Mouse (Mus musculus) CH12.LX (cell line): ENCODE data around the gene Tmc5. TPM values are rescaled to one million over a fixed set of nuclear protein-coding genes. Genes with fewer than 3 reads are reported as not detected.

Experiments used
- DNase-seq: peaks from one replicate; pipeline ENCODE4 v3.0.0-alpha.2; 2013; ENCODE audit errors: extremely low read depth
- H3K27ac ChIP-seq: 2 replicates; pipeline ENCODE4 v1.5.1; 2012; ENCODE audit warnings: low read depth, mild to moderate bottlenecking, control low read depth, moderate library complexity; ENCODE audit not compliant: insufficient read depth
- H3K27me3 ChIP-seq: replicated peaks from 2 replicates; pipeline ENCODE3; 2012; ENCODE audit warnings: inconsistent platforms
- H3K36me3 ChIP-seq, 2 experiments: replicated peaks in 1 of 2; 2 replicates each; pipeline versions ENCODE3 to v1.6.1; 2012; ENCODE audit warnings: inconsistent platforms in 1 of 2, low read length in 1 of 2, mild to moderate bottlenecking in 1 of 2, mixed read lengths in 1 of 2, moderate library complexity in 1 of 2; ENCODE audit not compliant: control insufficient read depth in 1 of 2, insufficient read depth in 1 of 2
- H3K4me1 ChIP-seq, 2 experiments: 2 replicates each; pipeline ENCODE4 v1.6.1; 2012; ENCODE audit warnings: inconsistent platforms in 1 of 2, moderate library complexity in 1 of 2; ENCODE audit not compliant: insufficient read depth in 2 of 2, control insufficient read depth in 1 of 2
- H3K4me2 ChIP-seq: 2 replicates; pipeline ENCODE4 v1.6.1; 2012; ENCODE audit warnings: low read depth, mild to moderate bottlenecking, control low read depth; ENCODE audit not compliant: poor library complexity, insufficient read depth, severe bottlenecking
- H3K4me3 ChIP-seq, 3 experiments: fragments of 150-350 bp in 1 of 3; sonication (generic) in 1 of 3; replicated peaks in 1 of 3; 2 replicates each; pipeline versions ENCODE3 to v1.5.1; 2011 to 2012; ENCODE audit warnings: low read depth in 2 of 3, low read length in 2 of 3, mild to moderate bottlenecking in 2 of 3, moderate library complexity in 2 of 3, control low read depth in 1 of 3, improper control_type of control experiment in 1 of 3, inconsistent platforms in 1 of 3, mixed read lengths in 1 of 3; ENCODE audit not compliant: poor library complexity in 1 of 3
- H3K79me2 ChIP-seq: replicated peaks from 2 replicates; pipeline ENCODE4 v1.6.1; 2012; ENCODE audit warnings: mild to moderate bottlenecking, moderate library complexity; ENCODE audit not compliant: control insufficient read depth, poor library complexity, insufficient read depth, severe bottlenecking; ENCODE audit errors: extremely low read depth
- H3K9ac ChIP-seq: 2 replicates; pipeline ENCODE4 v1.6.1; 2012; ENCODE audit warnings: low read depth, mild to moderate bottlenecking, control low read depth, moderate library complexity; ENCODE audit not compliant: insufficient read depth
- H3K9me3 ChIP-seq: replicated peaks from 2 replicates; pipeline ENCODE3; 2012; ENCODE audit warnings: low read length, inconsistent platforms, mixed read lengths
- E2F4 ChIP-seq: IDR thresholded peaks from 2 replicates; pipeline ENCODE4 v1.6.1; 2011; ENCODE audit warnings: low read depth, low read length, improper control_type of control experiment; ENCODE audit not compliant: insufficient replicate concordance
- ELF1 ChIP-seq: IDR thresholded peaks from 2 replicates; pipeline ENCODE4 v1.6.1; 2014; ENCODE audit warnings: low read depth, mild to moderate bottlenecking, inconsistent platforms, low read length, improper control_type of control experiment
- EP300 ChIP-seq: IDR thresholded peaks from 2 replicates; pipeline ENCODE4 v1.6.1; 2011; ENCODE audit warnings: low read length, improper control_type of control experiment
- JUN ChIP-seq: IDR thresholded peaks from 2 replicates; pipeline ENCODE4 v1.6.1; 2011; ENCODE audit warnings: low read depth, mild to moderate bottlenecking, low read length, improper control_type of control experiment, moderate library complexity; ENCODE audit not compliant: insufficient read depth
- JUND ChIP-seq: conservative IDR thresholded peaks from 2 replicates; pipeline ENCODE4 v1.6.1; 2011; ENCODE audit warnings: low read depth, low read length, improper control_type of control experiment
- KAT2A ChIP-seq: IDR thresholded peaks from 2 replicates; pipeline ENCODE4 v1.6.1; 2012; ENCODE audit warnings: low read length, improper control_type of control experiment, inconsistent platforms; ENCODE audit not compliant: insufficient replicate concordance
- MAFK ChIP-seq: IDR thresholded peaks from 2 replicates; pipeline ENCODE4 v1.6.1; 2011; ENCODE audit warnings: low read length, improper control_type of control experiment; ENCODE audit not compliant: insufficient replicate concordance
- MXI1 ChIP-seq: IDR thresholded peaks from 2 replicates; pipeline ENCODE4 v1.6.1; 2011; ENCODE audit warnings: mild to moderate bottlenecking, low read depth, low read length, improper control_type of control experiment
- NRF1 ChIP-seq: IDR thresholded peaks from 2 replicates; pipeline ENCODE4 v1.6.1; 2014; ENCODE audit warnings: low read depth, mild to moderate bottlenecking, inconsistent platforms, low read length, improper control_type of control experiment, moderate library complexity
- PAX5 ChIP-seq: IDR thresholded peaks from 2 replicates; pipeline ENCODE4 v1.6.1; 2012; ENCODE audit warnings: low read length, inconsistent platforms, mixed read lengths
- RCOR1 ChIP-seq: conservative IDR thresholded peaks from 2 replicates; pipeline ENCODE4 v1.6.1; 2012; ENCODE audit warnings: low read depth, mild to moderate bottlenecking, inconsistent platforms, low read length, improper control_type of control experiment
- TBP ChIP-seq: conservative IDR thresholded peaks from 2 replicates; pipeline ENCODE4 v1.6.1; 2011; ENCODE audit warnings: low read depth, low read length, improper control_type of control experiment
- UBTF ChIP-seq: IDR thresholded peaks from 2 replicates; pipeline ENCODE4 v1.6.1; 2012; ENCODE audit warnings: low read depth, mild to moderate bottlenecking, inconsistent platforms, low read length, improper control_type of control experiment, moderate library complexity
- USF1 ChIP-seq: IDR thresholded peaks from 2 replicates; pipeline ENCODE4 v1.6.1; 2014; ENCODE audit warnings: low read depth, mild to moderate bottlenecking, inconsistent platforms, low read length, improper control_type of control experiment
- ZC3H11A ChIP-seq: IDR thresholded peaks from 2 replicates; pipeline ENCODE4 v1.6.1; 2012; ENCODE audit warnings: low read depth, mild to moderate bottlenecking, inconsistent platforms, low read length, improper control_type of control experiment
- ZKSCAN1 ChIP-seq: IDR thresholded peaks from 2 replicates; pipeline ENCODE4 v1.6.1; 2012; ENCODE audit warnings: low read depth, inconsistent platforms, low read length, improper control_type of control experiment, borderline replicate concordance
- ZMIZ1 ChIP-seq: IDR thresholded peaks from 2 replicates; pipeline ENCODE4 v1.6.1; 2012; ENCODE audit warnings: low read depth, mild to moderate bottlenecking, inconsistent platforms, low read length, improper control_type of control experiment
- dilution Hi-C: fragments of 300-500 bp; cut with MboI; formaldehyde crosslinking; loops from 2 replicates; pipeline ENCODE4 v1.14.3; 2020; ENCODE audit warnings: low sequenced_read_pairs; ENCODE audit not compliant: extremely low pct_unique_long_range_greater_than_20kb, extremely low pct_ligation_motif_present
- in situ Hi-C: fragments of 300-500 bp; cut with MboI; formaldehyde crosslinking; loops from 3 replicates; pipeline ENCODE4 v1.14.3; 2019; ENCODE audit warnings: low sequenced_read_pairs, low pct_ligation_motif_present, low pct_unique_long_range_greater_than_20kb, mixed read lengths
- polyA plus RNA-seq: library from polyadenylated mRNA; unstranded; fragments of >175 nt; gene quantifications from 2 replicates; pipeline ENCODE4 v1.2.1, GENCODE M21; 2012; ENCODE audit warnings: low read depth; ENCODE audit not compliant: insufficient read length
- total RNA-seq, 2 experiments: library from RNA; depleted of rRNA; stranded (reverse); fragments of 300-350 nt in 1 of 2; fragments of >200 nt in 1 of 2; gene quantifications; 2 replicates each; pipeline ENCODE4 v1.2.3; 2012 to 2014

The Tmc5 gene
- total and polyA plus RNA-seq, 3 experiments = not detected

DNA sequence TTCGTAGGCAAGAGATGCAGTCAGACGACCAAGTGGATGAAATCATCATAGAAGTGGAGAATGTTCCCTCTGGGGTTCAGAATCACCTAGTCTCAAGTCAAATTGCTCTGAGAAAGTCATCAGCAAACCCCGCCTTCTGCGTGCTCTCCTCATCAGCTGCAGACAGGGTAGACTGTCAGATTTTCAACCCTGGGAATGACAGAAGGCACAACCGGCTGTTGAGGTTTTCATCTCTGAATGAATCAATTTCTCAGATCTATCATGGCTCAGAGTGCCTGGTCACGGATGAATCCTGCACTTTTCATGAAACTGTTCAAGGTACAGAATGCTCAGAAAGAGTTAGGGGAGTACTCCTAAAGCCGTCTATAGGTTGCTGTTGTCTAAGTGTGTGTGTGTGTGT lies 36.9 kb downstream of the Tmc5 start:
- TF ChIP-seq EP300 = no peak
- no peak for TF ChIP-seq E2F4
- TF ChIP-seq NRF1 = no peak
- no peak for TF ChIP-seq ZKSCAN1
- no peak for TF ChIP-seq ZMIZ1
- no peak for TF ChIP-seq MXI1
- no peak for TF ChIP-seq ZC3H11A
- TF ChIP-seq JUN = no peak
- TF ChIP-seq UBTF = no peak
- no peak for TF ChIP-seq RCOR1
- TF ChIP-seq PAX5 = no peak
- no peak for TF ChIP-seq KAT2A
- in situ Hi-C loops = no loop called here
- dilution Hi-C loops = no loop called here
- Histone ChIP-seq H3K27ac (no peak overlapping the region), H3K9me3 (no peaks in the 10 kb centered on the region), H3K36me3 (no peaks in the 10 kb centered on the region), H3K9ac (no peak overlapping the region), H3K27me3 (no peaks in the 10 kb centered on the region), H3K79me2 (no peaks in the 10 kb centered on the region), H3K4me1 (0 out of 4 replicates have a peak, but pooled peaks cover 0 to 3% of the 10 kb centered on the region in 2 experiments), H3K4me3 (no peak overlapping the region), H3K4me2 (no peak overlapping the region)
- no peak for DNase-seq

GRCm38 (mm10) chr7:118637466-118637865 lies 40.4 kb downstream of the Tmc5 start:
- no peak overlapping the region for H3K4me2 ChIP-seq
- no peak for TF ChIP-seq USF1
- no peak for TF ChIP-seq MAFK
- no peak for TF ChIP-seq JUND
- TF ChIP-seq TBP = no peak
- no peak for TF ChIP-seq ELF1
- no peak overlapping the region for H3K4me3 ChIP-seq
- 0 out of 4 replicates have a peak, but pooled peaks cover 0 to 3% of the 10 kb centered on the region in 2 experiments for H3K4me1 ChIP-seq
- peak; percentile 57 for DNase-seq
- H3K36me3 ChIP-seq = no peaks in the 10 kb centered on the region
- H3K27ac ChIP-seq = no peak overlapping the region
- no peaks in the 10 kb centered on the region for H3K79me2 ChIP-seq
- no peak overlapping the region for H3K9ac ChIP-seq
- H3K27me3 ChIP-seq = peaks cover 3% of the 10 kb centered on the region
- H3K9me3 ChIP-seq = peaks cover 7% of the 10 kb centered on the region
- in situ Hi-C loops = no loop called here
- dilution Hi-C loops = no loop called here
